Mouse (Mus musculus) kidney, postnatal 0 days (tissue): Measurements from ENCODE around the gene Art3. TPM values are rescaled to one million over a fixed set of nuclear protein-coding genes. Genes with fewer than 3 reads are reported as not detected.
A peak's percentile ranks its signal among the peaks of the same experiment; 100 is the strongest.

Experiments used
- ATAC-seq: fragments of 200-750 bp; cut with Nextera tagmentation; replicated peaks from 2 replicates; pipeline ENCODE4 v1.8.0; 2017; ENCODE audit warnings: low read depth, moderate number of reproducible peaks, moderate TSS enrichment, moderate library complexity; ENCODE audit not compliant: low FRiP score
- DNase-seq: peaks from one replicate; pipeline ENCODE4 v3.0.0-alpha.2; 2016; ENCODE audit warnings: low spot score
- H3K27ac ChIP-seq: fragments of 300-500 bp; sonication (generic); 2 replicates; pipeline ENCODE4 v1.5.1; 2014; ENCODE audit warnings: mild to moderate bottlenecking
- H3K27me3 ChIP-seq: fragments of 300-500 bp; sonication (generic); 2 replicates; pipeline ENCODE4 v1.6.1; 2014; ENCODE audit warnings: low read length, mixed read lengths; ENCODE audit not compliant: insufficient read depth
- H3K36me3 ChIP-seq: fragments of 300-500 bp; sonication (generic); 2 replicates; pipeline ENCODE4 v1.6.1; 2014; ENCODE audit warnings: low read length, mixed read lengths; ENCODE audit not compliant: insufficient read depth
- H3K4me1 ChIP-seq: fragments of 300-500 bp; sonication (generic); replicated peaks from 2 replicates; pipeline ENCODE4 v1.6.1; 2014; ENCODE audit warnings: antibody characterized with exemption, low read length, mixed read lengths; ENCODE audit not compliant: insufficient read depth
- H3K4me2 ChIP-seq: fragments of 300-500 bp; sonication (generic); 2 replicates; pipeline ENCODE4 v1.6.1; 2014; ENCODE audit warnings: mild to moderate bottlenecking, low read length, moderate library complexity, mixed read lengths
- H3K4me3 ChIP-seq: fragments of 300-500 bp; sonication (generic); replicated peaks from 2 replicates; pipeline ENCODE4 v1.5.1; 2014; ENCODE audit warnings: low read depth, low read length
- H3K9ac ChIP-seq: fragments of 300-500 bp; sonication (generic); 2 replicates; pipeline ENCODE4 v1.6.1; 2014; ENCODE audit warnings: low read depth, low read length
- H3K9me3 ChIP-seq: fragments of 300-500 bp; sonication (generic); replicated peaks from 2 replicates; pipeline ENCODE4 v1.6.1; 2016; ENCODE audit warnings: low read length, inconsistent platforms, mixed read lengths
- CTCF ChIP-seq: IDR thresholded peaks from 2 replicates; pipeline ENCODE4 v1.5.1; 2016; ENCODE audit warnings: antibody characterized with exemption, low read depth, mild to moderate bottlenecking, moderate library complexity
- WGBS: fragments of 180-500 bp; shearing (Covaris S2); extraction: QIAGEN DNeasy Blood & Tissue Kit; methylation state at CpG from one replicate; pipeline ENCODE4 v1.1.7; 2014; 5-methylcytosine and 5-hydroxymethylcytosine counted together
- polyA plus RNA-seq: library from polyadenylated mRNA; unstranded; fragments of >200 nt; fragmentation: Nextera tagmentation; extraction: Ambion mirVana; gene quantifications from 2 replicates; pipeline ENCODE4 v1.2.1, GENCODE M21; 2015

Art3 gene
- polyA plus RNA-seq, 1 experiment from 2014 or later: 9.2 TPM

GRCm38 (mm10) chr5:92393863-92394262, 62.2 kb downstream of the Art3 start:
- Histone ChIP-seq H3K4me3 (no peak overlapping the region), H3K9me3 (no peaks in the 10 kb centered on the region), H3K9ac (no peak overlapping the region), H3K36me3 (no peaks in the 10 kb centered on the region), H3K4me1 (no peaks in the 10 kb centered on the region), H3K4me2 (no peak overlapping the region), H3K27ac (no peak overlapping the region), H3K27me3 (peaks cover 5% of the 10 kb centered on the region; the same call in 1 of the 2 replicates)
- DNase-seq (no peak), ATAC-seq (no peak)
- whole genome bisulfite sequencing: 69% methylated on average over 10 of the region's 10 CpGs
- TF ChIP-seq CTCF: no peak

GRCm38 (mm10) chr5:92395764-92396163, 64.1 kb downstream of the Art3 start:
- no peaks in the 10 kb centered on the region for H3K36me3 ChIP-seq
- H3K4me1 ChIP-seq: no peaks in the 10 kb centered on the region
- 88% methylated on average over 3 of the region's 3 CpGs for WGBS
- no peak for DNase-seq
- H3K9me3 ChIP-seq: no peaks in the 10 kb centered on the region
- no peak overlapping the region for H3K4me3 ChIP-seq
- H3K27me3 ChIP-seq: 0 out of 2 replicates have a peak, but pooled peaks cover 2% of the 10 kb centered on the region
- no peak overlapping the region for H3K4me2 ChIP-seq
- ATAC-seq: no peak
- TF ChIP-seq CTCF: no peak
- H3K9ac ChIP-seq: no peak overlapping the region
- no peak overlapping the region for H3K27ac ChIP-seq

- Histone ChIP-seq H3K27ac (no peak overlapping the region), H3K9me3 (no peaks in the 10 kb centered on the region), H3K36me3 (no peaks in the 10 kb centered on the region), H3K27me3 (no peaks in the 10 kb centered on the region), H3K4me1 (no peaks in the 10 kb centered on the region), H3K4me2 (no peak overlapping the region), H3K4me3 (no peak overlapping the region), H3K9ac (no peak overlapping the region)
- no peak for DNase-seq
- TF ChIP-seq CTCF: no peak
- no peak for ATAC-seq
- WGBS: 76% methylated on average over 6 of the region's 6 CpGs
Measured at GRCm38 (mm10) chr5:92396476-92396875, 64.8 kb downstream of the Art3 start.

GRCm38 (mm10) chr5:92398153-92398552, 66.5 kb downstream of the Art3 start:
- Histone ChIP-seq H3K27me3 (no peaks in the 10 kb centered on the region), H3K4me3 (no peak overlapping the region), H3K9ac (no peak overlapping the region), H3K9me3 (no peaks in the 10 kb centered on the region), H3K36me3 (no peaks in the 10 kb centered on the region), H3K27ac (no peak overlapping the region), H3K4me1 (no peaks in the 10 kb centered on the region), H3K4me2 (no peak overlapping the region)
- DNase-seq (peak; percentile 91), ATAC-seq (peak; percentile 83)
- peak; percentile 83 for TF ChIP-seq CTCF
- 20% methylated on average over 5 of the region's 5 CpGs for WGBS

GRCm38 (mm10) chr5:92402816-92403215, 71.2 kb downstream of the Art3 start:
- no peak for TF ChIP-seq CTCF
- no peaks in the 10 kb centered on the region for H3K27me3 ChIP-seq
- H3K27ac ChIP-seq: no peak overlapping the region
- H3K9me3 ChIP-seq: no peaks in the 10 kb centered on the region
- H3K4me1 ChIP-seq: no peaks in the 10 kb centered on the region
- ATAC-seq: no peak
- H3K4me2 ChIP-seq: no peak overlapping the region
- 62% methylated on average over 9 of the region's 9 CpGs for WGBS
- no peak overlapping the region for H3K9ac ChIP-seq
- H3K36me3 ChIP-seq: no peaks in the 10 kb centered on the region
- no peak overlapping the region for H3K4me3 ChIP-seq
- no peak for DNase-seq

GRCm38 (mm10) chr5:92403562-92404399, 72.2 kb downstream of the Art3 start:
- Histone ChIP-seq H3K4me2 (no peak overlapping the region), H3K27me3 (no peaks in the 10 kb centered on the region), H3K9me3 (no peaks in the 10 kb centered on the region), H3K36me3 (no peaks in the 10 kb centered on the region), H3K4me3 (no peak overlapping the region), H3K9ac (no peak overlapping the region), H3K27ac (no peak overlapping the region), H3K4me1 (no peaks in the 10 kb centered on the region)
- TF ChIP-seq CTCF: no peak
- ATAC-seq: no peak
- 51% methylated on average over 10 of the region's 10 CpGs for WGBS
- DNase-seq: no peak

- 10% methylated on average over 2 of the region's 2 CpGs for WGBS
Measured at GRCm38 (mm10) chr5:92404400-92404678, 72.7 kb downstream of the Art3 start.

More at GRCm38 (mm10) chr5:92404400-92404678, 72.7 kb downstream of the Art3 start:
- Histone ChIP-seq H3K9ac (no peak overlapping the region), H3K4me3 (no peak overlapping the region), H3K9me3 (no peaks in the 10 kb centered on the region), H3K4me1 (no peaks in the 10 kb centered on the region), H3K27ac (no peak overlapping the region), H3K4me2 (no peak overlapping the region), H3K27me3 (no peaks in the 10 kb centered on the region), H3K36me3 (no peaks in the 10 kb centered on the region)
- ATAC-seq (no peak), DNase-seq (no peak)
- TF ChIP-seq CTCF: no peak
